16 mouse cellular contexts compared by ENCODE assay signal in the genomic region with DNA sequence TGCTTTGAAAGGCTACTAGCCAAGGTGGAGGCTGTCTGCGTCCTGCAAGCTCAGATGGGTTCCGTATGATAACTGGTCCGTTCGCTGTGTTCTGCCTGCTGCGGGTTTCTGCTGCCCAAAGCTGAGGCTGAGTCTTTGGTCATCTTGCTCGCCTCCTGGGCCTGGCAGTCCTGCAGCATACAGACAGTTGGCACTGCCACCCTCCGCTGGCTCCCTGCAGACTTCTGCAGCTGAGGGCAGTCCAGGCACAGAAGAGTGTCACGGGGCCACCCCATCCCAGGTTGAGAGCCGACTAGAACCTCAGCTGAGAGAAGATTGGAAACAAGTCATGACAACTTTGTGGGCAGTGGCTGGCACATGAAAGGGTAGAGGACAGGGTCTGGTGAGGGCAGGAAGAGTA.
"Had no signal": no experiment of that assay in that cellular context is flagged by ENCODE, and none has a peak within 500 bp of the region (broad histone marks: within the 10 kb centered on the region; RNA-seq: fewer than 3 reads in every experiment).

No protein-coding gene starts in this region.

- H3K27ac ChIP-seq: limb, embryonic 10.5 days; limb, embryonic 13.5 days; liver, embryonic 12.5 days; liver, embryonic 15.5 days; lung, embryonic 15.5 days had no signal

- H3K4me3 ChIP-seq: layer of hippocampus, adult 2 months; limb, embryonic 10.5 days; limb, embryonic 13.5 days; liver, embryonic 12.5 days; liver, embryonic 15.5 days; lung, embryonic 15.5 days had no signal

- H3K36me3 ChIP-seq: limb, embryonic 10.5 days; limb, embryonic 13.5 days; liver, embryonic 12.5 days; liver, embryonic 15.5 days; lung, embryonic 15.5 days had no signal

- H3K4me1 ChIP-seq: liver, embryonic 15.5 days; lung, embryonic 15.5 days had no signal

- H3K4me2 ChIP-seq: limb, embryonic 13.5 days; liver, embryonic 12.5 days; liver, embryonic 15.5 days; lung, embryonic 15.5 days; midbrain, embryonic 11.5 days had no signal

- H3K9ac ChIP-seq: limb, embryonic 13.5 days; liver, embryonic 12.5 days; liver, embryonic 15.5 days; lung, embryonic 15.5 days had no signal

- ATAC-seq: liver, embryonic 12.5 days had no signal

- DNase-seq: kidney, postnatal 25 days; layer of hippocampus, adult 9-11 months; liver; lung, adult 18-20 months; lung, postnatal 14 days; lung, postnatal 4 days; midbrain, embryonic 14.5 days; thymus, adult 18-20 months; thymus, postnatal 36 days had no signal

- H3K9me3 ChIP-seq: limb, embryonic 10.5 days; limb, embryonic 13.5 days; liver, embryonic 12.5 days; liver, embryonic 15.5 days; lung, embryonic 15.5 days had no signal

- H3K27me3 ChIP-seq: lung, embryonic 15.5 days had no signal
